Mouse (Mus musculus): ENCODE measurements around the gene Aox3.
A peak's percentile ranks its signal among the peaks of the same experiment; 100 is the strongest.

The Aox3 gene

GRCm38 (mm10) chr1:58212805-58213204 is 99.9 kb downstream of the Aox3 start:
- DNase-seq: no peak

GRCm38 (mm10) chr1:58213838-58214237 is 100.9 kb downstream of the Aox3 start:
- no peak for DNase-seq

DNA sequence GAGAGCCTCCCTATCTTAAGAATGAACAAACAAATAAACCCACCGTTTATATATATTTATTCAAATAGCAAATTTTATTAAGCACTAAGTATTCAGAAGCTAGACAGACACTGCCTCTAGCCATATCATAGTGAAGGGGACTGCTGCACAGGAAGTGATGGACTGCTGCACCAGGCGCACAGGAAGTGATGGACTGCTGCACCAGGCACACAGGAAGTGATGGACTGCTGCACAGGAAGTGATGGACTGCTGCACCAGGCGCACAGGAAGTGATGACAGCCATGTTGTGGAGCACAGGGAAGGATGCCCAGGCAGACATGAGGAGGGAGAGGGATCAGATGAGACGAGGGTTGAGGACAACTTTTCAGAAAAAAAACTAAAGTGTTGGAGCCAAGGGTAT is 102.4 kb downstream of the Aox3 start:
- no peak for DNase-seq

- no peak for DNase-seq
Observed at GRCm38 (mm10) chr1:58215956-58216532, 103.1 kb downstream of the Aox3 start.

DNA sequence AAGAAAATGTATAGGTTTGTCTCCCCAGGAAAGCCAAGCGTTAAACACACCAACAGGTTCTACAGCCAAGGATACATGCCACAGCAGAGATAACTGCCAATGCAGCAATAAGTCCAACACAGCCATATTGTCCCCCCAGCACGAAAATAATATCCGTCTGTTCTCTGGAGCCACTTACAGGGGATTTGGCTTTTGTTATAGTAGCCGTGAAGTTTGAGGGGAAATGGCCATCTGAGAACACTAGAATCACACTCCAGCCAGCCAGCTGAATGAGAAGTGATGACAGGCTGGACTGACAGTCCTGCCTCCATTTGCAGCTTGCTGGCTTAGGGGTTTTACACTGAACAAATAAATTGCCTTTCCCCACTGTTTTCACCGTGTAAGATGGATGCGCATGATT is 108.1 kb downstream of the Aox3 start:
- no peak for DNase-seq

- peak; percentile 58 for DNase-seq
Observed at GRCm38 (mm10) chr1:58221879-58222278, 108.9 kb downstream of the Aox3 start.

- no peak for DNase-seq
Observed at GRCm38 (mm10) chr1:58228086-58228485, 115.2 kb downstream of the Aox3 start.

GRCm38 (mm10) chr1:58228916-58229315 is 116.0 kb downstream of the Aox3 start:
- no peak for DNase-seq

DNA sequence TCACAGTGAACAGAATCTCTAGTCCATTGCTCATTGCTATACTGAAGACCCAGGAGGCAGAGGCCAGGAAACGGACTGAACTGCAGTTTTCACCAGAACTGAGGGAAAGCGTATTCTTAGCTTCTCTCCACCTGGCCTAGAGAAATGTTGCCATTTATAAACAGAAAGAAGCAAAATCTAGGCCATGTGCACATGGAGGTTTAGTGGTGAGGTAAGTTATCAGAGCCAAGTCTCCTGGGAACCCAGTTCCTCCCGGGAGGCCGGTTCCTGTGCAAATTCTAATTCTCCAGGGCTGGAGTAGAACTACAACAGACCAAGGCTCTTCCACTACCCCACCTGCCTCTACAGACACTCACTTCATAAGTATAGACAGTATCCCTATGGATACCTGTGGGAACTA is 116.8 kb downstream of the Aox3 start:
- DNase-seq: no peak

- no peak for DNase-seq
Observed at GRCm38 (mm10) chr1:58230542-58230941, 117.6 kb downstream of the Aox3 start.

DNA sequence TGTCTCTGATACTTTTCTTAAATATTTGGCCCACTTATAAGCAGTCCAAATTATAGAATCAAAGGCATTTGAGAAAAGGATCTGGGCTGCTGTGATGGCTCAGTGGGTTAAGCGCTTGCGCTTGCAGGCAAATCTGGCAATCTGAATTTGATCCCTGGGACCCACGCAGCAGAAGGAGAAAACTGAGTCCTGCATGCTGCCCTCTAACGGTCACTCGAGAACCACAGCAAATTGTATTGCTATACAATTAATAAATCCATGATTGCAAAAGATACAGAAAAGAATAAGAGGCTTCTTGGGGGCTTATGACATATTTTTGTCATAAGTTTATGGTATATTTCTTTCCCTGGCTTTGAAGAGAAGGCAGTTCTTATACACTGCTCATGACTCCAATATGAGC is 122.5 kb downstream of the Aox3 start:
- DNase-seq: no peak

- no peak for DNase-seq
Observed at GRCm38 (mm10) chr1:58237527-58238299, 124.8 kb downstream of the Aox3 start.

DNA sequence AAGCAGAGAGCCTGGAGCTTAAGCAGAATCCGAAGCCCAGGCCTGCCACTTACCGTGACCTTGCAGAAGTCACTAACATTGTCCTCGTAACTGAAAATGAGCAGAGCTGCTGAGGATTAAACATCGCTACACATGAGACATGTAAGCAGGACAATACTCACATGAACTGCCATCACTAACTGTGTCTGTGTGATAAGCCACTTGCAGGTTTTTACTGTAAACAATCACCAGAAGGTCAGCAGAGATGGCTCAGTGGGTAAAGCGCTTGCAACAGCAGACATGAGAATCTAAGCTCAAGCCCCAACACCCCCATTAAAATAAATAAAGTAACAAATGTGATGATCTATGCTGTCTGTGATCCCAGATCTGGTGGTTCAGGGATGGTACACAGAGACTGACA is 125.5 kb downstream of the Aox3 start:
- no peak for DNase-seq

DNA sequence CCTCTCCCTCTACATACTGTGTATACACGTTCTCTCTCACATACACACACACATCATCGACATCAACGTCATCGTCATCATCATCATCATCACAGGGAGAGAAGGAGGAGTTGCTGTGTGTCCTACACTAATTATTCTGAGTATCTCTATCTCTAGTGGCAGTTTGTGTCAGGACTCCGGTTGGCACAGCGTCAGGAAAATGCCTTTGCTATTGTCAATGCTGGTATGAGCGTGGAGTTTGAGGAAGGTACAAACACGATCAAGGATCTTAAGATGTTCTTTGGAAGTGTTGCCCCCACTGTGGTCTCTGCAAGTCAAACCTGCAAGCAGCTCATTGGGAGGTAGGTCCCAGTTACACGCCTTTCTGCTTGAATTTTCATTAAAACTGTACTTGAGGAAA is 126.0 kb downstream of the Aox3 start:
- DNase-seq: no peak

- DNase-seq: no peak
Observed at GRCm38 (mm10) chr1:58240347-58240746, 127.4 kb downstream of the Aox3 start.

DNA sequence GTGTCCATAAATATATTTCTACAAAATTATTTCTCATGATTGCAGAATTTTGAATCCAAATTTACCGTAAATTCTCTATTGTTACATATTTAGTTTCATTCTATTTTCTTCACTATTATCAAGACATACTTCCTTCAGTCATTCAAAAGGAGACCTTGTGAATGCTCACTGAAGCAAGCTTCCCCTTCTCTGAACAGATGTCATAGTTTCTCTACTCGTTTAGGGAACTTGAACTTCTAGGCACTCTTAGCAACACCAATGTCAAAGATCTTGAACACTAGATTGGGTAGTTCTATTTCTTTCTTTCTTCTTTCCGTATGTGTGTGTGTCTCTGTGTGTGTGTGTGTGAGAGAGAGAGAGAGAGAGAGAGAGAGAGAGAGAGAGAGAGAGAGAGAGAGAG is 131.6 kb downstream of the Aox3 start:
- no peak for DNase-seq

DNA sequence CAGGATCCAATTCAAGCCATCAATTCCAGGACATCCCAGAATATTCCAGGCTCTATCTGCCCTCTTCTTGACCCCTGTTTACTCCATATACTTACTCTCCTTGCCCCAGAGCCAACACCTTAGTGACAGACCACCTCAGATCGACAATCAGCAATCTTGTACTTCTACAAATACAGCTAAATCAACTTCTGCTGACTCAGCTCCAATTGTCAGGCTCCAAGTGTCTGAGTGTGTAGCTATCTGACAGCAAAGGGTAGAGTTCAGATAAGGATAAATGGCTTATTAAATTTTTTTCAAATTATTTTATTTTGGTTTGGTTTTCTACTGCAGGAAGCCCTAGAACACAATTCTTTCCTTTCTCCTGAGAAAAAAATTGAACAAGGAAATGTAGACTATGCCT is 135.6 kb downstream of the Aox3 start:
- no peak for DNase-seq

Data from right cerebral cortex, postnatal 4 days (tissue).